Mouse (Mus musculus) brain, embryonic 18.5 days (tissue): ENCODE measurements at regions not wholly inside any gene's neighbourhood (a gene's known extent, or its start where the extent isn't known, plus 50 kb on each side); places are given as distances from the start of the nearest gene placed in this dataset.

Source experiments
- DNase-seq: peaks from one replicate; pipeline ENCODE4 v3.0.0-alpha.2; 2012; ENCODE audit warnings: low read depth, low spot score

DNA sequence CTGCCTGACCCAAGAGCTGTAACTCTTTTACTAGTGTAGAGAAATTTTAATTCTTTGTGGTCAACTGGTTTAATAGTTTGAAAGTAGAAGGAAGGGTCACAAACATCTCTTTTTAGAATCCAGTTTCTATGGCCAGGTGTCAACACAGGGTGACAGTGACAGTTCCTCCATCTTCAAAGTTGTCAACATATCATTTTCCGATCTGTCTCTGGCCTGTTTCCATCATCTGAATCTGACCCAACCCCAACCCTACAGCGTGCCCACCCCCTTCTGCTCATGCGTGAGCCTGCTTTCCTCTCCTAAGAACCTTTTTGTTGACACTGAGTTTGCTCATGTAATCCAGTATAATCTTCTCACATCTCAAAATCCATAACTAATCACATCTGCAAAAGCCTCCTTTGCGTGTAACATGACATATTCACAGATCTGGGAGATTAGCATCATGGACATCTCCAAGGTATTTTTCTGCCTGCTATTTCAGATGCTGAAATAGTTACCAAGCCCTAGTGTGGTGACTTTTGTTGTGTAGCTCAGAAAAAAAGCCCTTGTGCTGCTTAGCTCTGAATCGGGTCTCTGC lies 168.4 kb downstream of the B3gnt2 start:
- no peak for DNase-seq

DNA sequence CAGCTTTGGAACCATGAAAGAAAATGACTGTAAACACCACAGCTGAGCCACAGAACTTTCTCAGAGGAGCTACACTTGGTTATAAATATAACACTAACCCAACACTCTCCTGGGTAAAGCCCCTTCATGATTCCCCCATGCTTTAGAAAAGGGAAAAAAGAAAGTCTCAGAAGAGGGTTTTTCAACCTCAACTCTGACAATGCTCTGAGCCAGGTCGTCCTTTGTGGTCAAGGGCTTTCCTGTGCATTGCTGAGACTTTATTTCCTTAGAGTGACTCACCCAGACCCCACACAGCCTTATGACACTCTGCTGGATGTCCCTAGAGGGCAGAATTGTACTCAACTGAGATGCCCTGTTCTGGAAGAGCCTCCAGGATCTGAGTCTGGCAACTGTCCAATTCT lies 167.8 kb downstream of the B3gnt2 start:
- no peak for DNase-seq

DNA sequence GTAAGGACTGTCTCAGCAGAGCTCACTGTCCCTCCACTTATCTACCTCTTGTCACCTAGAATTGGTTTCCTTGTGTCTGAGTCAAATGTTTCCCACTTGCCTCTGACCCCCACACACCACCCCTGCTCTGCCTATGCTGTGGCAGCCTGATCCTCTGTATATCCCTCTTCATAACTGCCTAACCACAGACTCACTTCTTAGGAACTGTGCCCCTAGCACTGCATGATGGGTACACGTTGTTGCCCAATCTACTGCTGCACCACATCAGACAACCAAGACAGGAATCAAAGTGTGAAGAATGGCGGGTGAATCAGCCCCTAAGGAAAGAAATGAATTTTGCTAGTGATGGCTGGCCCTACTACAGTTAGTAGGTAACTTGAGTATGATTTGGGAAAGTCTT lies 167.4 kb downstream of the B3gnt2 start:
- no peak for DNase-seq

- no peak for DNase-seq
Observed at GRCm38 (mm10) chr11:22693984-22694383, 166.8 kb downstream of the B3gnt2 start.

DNA sequence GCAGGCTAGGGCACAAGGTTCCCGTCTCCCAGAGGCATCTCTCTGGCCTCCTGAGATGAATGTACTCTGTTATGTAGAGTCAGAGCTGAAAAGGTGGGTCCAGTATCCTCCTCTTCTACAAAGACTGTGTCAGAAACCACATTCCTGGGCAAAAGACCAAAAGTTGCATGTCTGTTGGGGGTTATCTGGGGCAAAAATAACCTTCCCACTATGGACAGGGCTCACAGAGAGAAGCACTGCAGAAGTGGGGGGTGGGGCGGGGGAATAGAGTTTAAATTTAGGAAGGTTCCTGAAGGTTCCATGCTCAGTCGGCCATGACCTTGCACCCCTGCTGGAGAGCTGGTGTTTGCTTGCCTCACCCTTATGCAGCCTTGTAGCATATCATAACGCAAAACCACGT lies 165.9 kb downstream of the B3gnt2 start:
- DNase-seq: no peak

DNA sequence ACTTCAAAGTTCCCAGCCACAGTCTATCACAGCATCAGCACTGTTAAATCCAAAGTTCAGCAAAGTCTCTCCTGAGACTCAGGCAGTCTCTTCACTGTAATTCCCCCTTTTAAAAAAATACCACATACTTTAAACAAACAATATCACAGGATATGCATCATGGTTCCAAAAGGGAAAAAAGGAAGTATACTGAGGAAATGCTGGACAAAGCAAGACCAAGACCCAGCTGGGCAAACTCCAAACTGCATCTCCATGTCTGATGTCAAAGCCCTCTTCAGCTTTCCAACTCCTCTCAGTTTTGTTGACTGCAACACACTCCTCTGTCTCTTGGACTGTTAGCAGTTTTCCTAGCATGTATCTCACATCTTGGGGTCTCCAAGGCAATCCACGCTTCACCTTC lies 165.5 kb downstream of the B3gnt2 start:
- no peak for DNase-seq

DNA sequence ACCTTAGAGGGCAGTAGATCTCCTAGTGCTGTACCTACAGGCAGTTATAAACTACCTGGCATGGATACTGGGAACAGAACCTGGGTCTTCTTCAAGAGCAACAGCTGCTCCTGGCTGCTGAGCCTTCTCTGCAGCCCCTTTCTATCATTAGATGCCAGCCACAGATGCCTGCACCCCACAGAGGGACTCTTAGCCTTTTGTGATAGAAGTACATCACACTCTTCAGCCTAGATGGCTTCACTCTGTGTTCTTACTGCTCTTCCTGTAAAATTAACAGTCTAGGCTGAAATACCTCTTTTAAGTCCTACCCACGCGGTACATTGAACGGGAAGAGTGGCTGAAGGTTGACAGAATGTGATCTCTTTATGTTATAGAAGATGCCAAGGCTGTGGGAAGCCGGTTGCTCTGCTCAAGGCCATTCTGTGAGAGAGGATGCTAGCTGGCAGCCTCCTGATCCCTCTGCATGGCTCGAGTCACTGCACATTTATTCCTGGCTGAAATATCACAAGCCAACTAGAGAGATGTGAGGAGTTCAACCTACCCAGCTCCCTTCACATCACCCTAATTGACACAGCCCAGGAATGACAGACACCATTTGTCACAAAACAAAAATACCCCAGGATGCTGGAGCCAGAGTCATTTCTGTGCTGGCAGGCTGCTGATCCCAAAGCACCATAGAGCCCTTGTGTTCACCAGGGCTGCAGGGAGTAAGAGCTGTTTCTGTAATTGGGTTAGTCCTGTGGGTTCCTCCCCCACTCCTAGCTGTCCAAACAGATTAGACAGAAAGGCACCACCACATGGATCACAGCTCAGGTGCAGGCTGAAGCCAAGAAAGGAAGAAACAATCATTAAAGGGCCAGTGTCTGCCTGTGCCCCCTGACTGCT lies 162.5 kb downstream of the B3gnt2 start:
- DNase-seq: peak; percentile 28

- no peak for DNase-seq
Observed at GRCm38 (mm10) chr11:22706082-22706481, 154.7 kb downstream of the B3gnt2 start.
